Mouse (Mus musculus) megakaryocyte-erythroid progenitor cell, adult 5 weeks (primary cell): ENCODE results near the gene Cfap46. TPM values are rescaled to one million over a fixed set of nuclear protein-coding genes. Genes with fewer than 3 reads are reported as not detected.

ENCODE experiments used
- polyA plus RNA-seq: library from polyadenylated mRNA; stranded (reverse); fragments of >175 nt; gene quantifications from 2 replicates; pipeline ENCODE4 v1.2.3, GENCODE M21; 2012

Gene Cfap46
- not detected in 2 replicates for polyA plus RNA-seq

DNA sequence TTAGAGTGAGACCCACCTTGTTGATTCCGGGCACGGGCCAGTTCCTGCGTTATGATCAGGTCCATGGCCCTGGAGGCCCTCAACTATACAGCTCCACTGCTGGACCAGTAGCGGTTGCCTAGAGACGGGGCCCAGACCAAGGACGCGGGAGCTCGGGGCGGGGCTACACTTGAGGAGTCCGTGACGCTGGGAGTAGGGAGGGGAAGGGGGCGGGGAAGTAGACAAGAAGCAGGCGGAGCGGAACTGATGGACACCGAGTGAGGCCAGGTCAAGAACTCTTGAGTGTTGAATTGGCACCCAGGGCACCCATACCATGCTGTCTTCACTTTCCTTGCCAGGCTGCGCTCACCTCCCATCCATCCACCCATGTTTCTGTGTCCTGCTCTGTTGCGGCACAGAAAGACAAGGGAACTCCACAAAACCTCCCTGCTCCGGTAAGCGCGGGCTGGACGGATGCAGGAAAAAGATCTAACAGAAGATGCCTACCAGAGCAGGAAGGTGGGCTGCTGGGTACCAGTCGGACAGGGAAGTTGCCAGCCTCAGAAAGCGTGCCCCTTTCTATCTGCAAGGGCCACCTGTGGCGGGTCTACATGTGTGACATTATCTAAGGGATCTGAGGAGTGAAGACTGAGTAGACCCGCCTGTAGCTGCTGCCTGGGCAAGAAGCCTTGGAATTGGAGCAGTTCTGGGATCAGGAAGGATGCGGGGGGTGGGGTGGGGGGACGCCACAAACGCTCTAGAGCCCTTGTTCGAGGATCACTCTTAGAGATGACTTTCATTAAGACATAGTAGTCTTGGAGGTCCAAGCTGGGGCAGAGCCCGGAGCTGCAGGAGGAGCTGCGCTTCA lies at the start of gene Cfap46:
Cfap46 (minus strand) TSS at position 112 of the 847 bp plus-strand sequence.

DNA sequence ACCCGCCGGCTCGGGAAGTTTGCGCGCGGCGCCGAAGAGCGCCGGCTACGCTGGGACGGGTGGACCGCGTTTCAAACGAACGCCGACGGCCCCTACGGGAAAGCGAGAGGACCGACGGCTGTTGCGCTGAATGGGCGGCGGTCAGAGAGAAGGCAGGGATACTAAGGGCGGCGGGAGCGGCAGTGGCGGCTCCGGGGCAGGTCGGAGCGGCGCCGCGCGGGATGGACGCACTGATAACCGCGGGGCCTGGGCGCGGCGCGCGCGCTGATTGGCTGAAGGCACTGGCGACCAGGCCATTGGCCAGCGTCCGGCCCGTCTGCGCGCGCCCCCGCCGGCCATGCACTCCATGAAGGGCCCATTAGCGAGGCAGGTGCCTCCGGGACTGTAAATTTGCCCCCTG lies 101.0 kb downstream of the Cfap46 start, which contains the start of gene Nkx6-2:
Nkx6-2 (minus strand) TSS at position 203 of the 400 bp plus-strand sequence.

Other genes starting within 250 kb of the Cfap46 start
- gene Nkx6-2, start 101.0 kb downstream of the Cfap46 start, polyA plus RNA-seq = not detected in 2 replicates
- gene Adgra1, start 150.4 kb upstream of the Cfap46 start, polyA plus RNA-seq = not detected in 2 replicates
- gene Kndc1, start 210.9 kb upstream of the Cfap46 start, polyA plus RNA-seq = not detected in 2 replicates